Mouse (Mus musculus): ENCODE data around the gene Trappc12. TPM values are rescaled to one million over a fixed set of nuclear protein-coding genes. Genes with fewer than 3 reads are reported as not detected.

The Trappc12 gene
- 10 to 100 TPM; 21.9 to 23.7 TPM for total RNA-seq (2021)
- long read RNA-seq, experiment 1, transcript Trappc12-202 (12 exons, 3,230 nt) = minor isoform, 7 of 27 reads
- long read RNA-seq, experiment 1, transcript Trappc12-201 (12 exons, 3,377 nt) = major isoform, 9 of 27 reads
- long read RNA-seq, experiment 1, partial matches to known transcripts = 0 of 27 reads
- long read RNA-seq, experiment 1, other reads (novel, unspliced or antisense) = 11 of 27 reads
- long read RNA-seq, experiment 2, transcript Trappc12-202 (12 exons, 3,230 nt) = major isoform, 6 of 21 reads
- long read RNA-seq, experiment 2, transcript Trappc12-201 (12 exons, 3,377 nt) = minor isoform, 5 of 21 reads
- long read RNA-seq, experiment 2, partial matches to known transcripts = 2 of 21 reads
- long read RNA-seq, experiment 2, other reads (novel, unspliced or antisense) = 8 of 21 reads

GRCm38 (mm10) chr12:28750021-28750633 is at the start of gene Trappc12:
Trappc12 (minus strand) TSS chr12:28750472.
- DNase-seq (ENCODE audit: low spot score in 2 of 2) = peak; percentile 61 to 87

GRCm38 (mm10) chr12:28799798-28800411 is 49.6 kb upstream of the Trappc12 start:
- DNase-seq (ENCODE audit: low spot score in 2 of 2) = peak in 1 of 2 experiments; percentile 15

- no peak for DNase-seq (ENCODE audit: low spot score in 2 of 2)
Observed at GRCm38 (mm10) chr12:28796881-28797420, 46.7 kb upstream of the Trappc12 start.

GRCm38 (mm10) chr12:28795041-28795440 is 44.8 kb upstream of the Trappc12 start:
- DNase-seq (ENCODE audit: low spot score in 2 of 2) = no peak

GRCm38 (mm10) chr12:28793715-28794114 is 43.4 kb upstream of the Trappc12 start:
- no peak for DNase-seq (ENCODE audit: low spot score in 2 of 2)

- no peak for DNase-seq (ENCODE audit: low spot score in 2 of 2)
Observed at GRCm38 (mm10) chr12:28792613-28793012, 42.3 kb upstream of the Trappc12 start.

GRCm38 (mm10) chr12:28786310-28786709 is 36.0 kb upstream of the Trappc12 start:
- DNase-seq (ENCODE audit: low spot score in 2 of 2) = no peak

GRCm38 (mm10) chr12:28785299-28785698 is 35.0 kb upstream of the Trappc12 start:
- no peak for DNase-seq (ENCODE audit: low spot score in 2 of 2)

GRCm38 (mm10) chr12:28784864-28785263 is 34.6 kb upstream of the Trappc12 start:
- DNase-seq (ENCODE audit: low spot score in 2 of 2) = no peak

GRCm38 (mm10) chr12:28784355-28784754 is 34.1 kb upstream of the Trappc12 start:
- no peak for DNase-seq (ENCODE audit: low spot score in 2 of 2)

- DNase-seq (ENCODE audit: low spot score in 2 of 2) = no peak
Observed at GRCm38 (mm10) chr12:28782637-28783036, 32.4 kb upstream of the Trappc12 start.

GRCm38 (mm10) chr12:28780180-28780579 is 29.9 kb upstream of the Trappc12 start:
- no peak for DNase-seq (ENCODE audit: low spot score in 2 of 2)

GRCm38 (mm10) chr12:28775627-28776026 is 25.4 kb upstream of the Trappc12 start:
- no peak for DNase-seq (ENCODE audit: low spot score in 2 of 2)

- DNase-seq (ENCODE audit: low spot score in 2 of 2) = no peak
Observed at GRCm38 (mm10) chr12:28775120-28775519, 24.8 kb upstream of the Trappc12 start.

- no peak for DNase-seq (ENCODE audit: low spot score in 2 of 2)
Observed at GRCm38 (mm10) chr12:28773815-28774214, 23.5 kb upstream of the Trappc12 start.

- no peak for DNase-seq (ENCODE audit: low spot score in 2 of 2)
Observed at GRCm38 (mm10) chr12:28769953-28770352, 19.7 kb upstream of the Trappc12 start.

- no peak for DNase-seq (ENCODE audit: low spot score in 2 of 2)
Observed at GRCm38 (mm10) chr12:28756019-28756418, 5.7 kb upstream of the Trappc12 start.

GRCm38 (mm10) chr12:28751508-28752263 is 1.4 kb upstream of the Trappc12 start, which contains the start of gene Eipr1:
Eipr1 (plus strand) TSS chr12:28751803.
- DNase-seq (ENCODE audit: low spot score in 2 of 2) = peak; percentile 67 to 83

GRCm38 (mm10) chr12:28750876-28751275 is 604 bp upstream of the Trappc12 start:
- no peak for DNase-seq (ENCODE audit: low spot score in 2 of 2)

- no peak for DNase-seq (ENCODE audit: low spot score in 2 of 2)
Observed at GRCm38 (mm10) chr12:28743328-28743727, 6.9 kb downstream of the Trappc12 start.

GRCm38 (mm10) chr12:28735293-28735692 is 15.0 kb downstream of the Trappc12 start:
- DNase-seq (ENCODE audit: low spot score in 2 of 2) = no peak
